Mouse (Mus musculus): Measurements from ENCODE around the gene Dhrs7b.

DNA sequence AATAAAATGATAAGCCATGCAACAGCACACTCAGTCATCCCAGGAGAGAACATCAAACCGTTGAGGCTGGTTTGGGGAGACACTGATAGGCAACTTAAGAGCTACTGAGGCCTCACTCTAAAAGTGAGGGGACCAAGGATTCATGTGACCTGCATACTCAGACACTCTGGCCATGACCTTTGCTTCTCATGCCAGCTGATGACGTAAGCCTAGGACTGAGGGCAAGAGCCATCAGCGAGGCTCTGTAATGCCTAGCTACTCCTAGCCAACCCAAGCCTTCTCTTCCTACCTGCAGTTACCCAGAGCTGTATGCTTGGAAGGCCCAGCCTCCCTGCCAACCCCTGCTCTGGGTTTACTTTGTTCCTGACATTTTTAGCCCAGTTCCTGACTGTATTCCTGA is 31.6 kb downstream of the Dhrs7b start:
- TF ChIP-seq CTCF (IDR thresholded peaks at IDR 0.05; ENCODE audit: low read depth, low read length) = no peak
- no peak for TF ChIP-seq EP300 (IDR thresholded peaks at IDR 0.05; ENCODE audit: insufficient read depth, low read depth, low read length)

Measured in ES-Bruce4 (cell line).